In the genomic region with DNA sequence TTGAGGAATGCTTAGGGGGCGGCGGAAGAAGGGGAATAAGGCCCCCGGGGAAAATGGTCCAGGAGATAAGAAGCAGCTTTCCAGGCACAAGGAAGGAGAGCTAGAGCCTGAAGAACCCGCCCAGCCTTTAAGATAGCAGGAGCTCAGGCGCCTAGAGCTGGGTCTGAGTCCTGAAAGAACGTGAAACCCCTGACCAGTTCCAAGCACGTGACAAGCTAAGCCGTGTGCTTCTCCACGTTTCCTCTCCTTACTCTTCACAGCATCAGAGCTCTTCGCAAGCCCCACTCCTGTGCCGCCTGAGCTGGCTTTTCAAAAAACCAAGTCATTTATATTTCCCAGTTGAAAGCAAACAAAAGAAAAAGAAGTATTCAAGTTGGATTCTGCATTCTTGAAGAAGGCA, we compare ENCODE assay signal across 8 mouse cellular contexts. TPM values are rescaled to one million over a fixed set of nuclear protein-coding genes. Genes with fewer than 3 reads are reported as not detected.
A peak's percentile ranks its signal among the peaks of the same experiment; 100 is the strongest.
DNase-seq lines count a peak whose midpoint lies in the region; ATAC-seq and TF ChIP-seq lines count a peak whose summit lies in the region.

No protein-coding gene starts in this region.

- H3K9ac ChIP-seq in hindbrain, embryonic 12.5 days = peak overlapping the region; percentile 27; the same call in 1 of the 2 replicates
- 0 out of 2 replicates have a peak overlapping the region, but pooled peaks have one; percentile 1 for H3K9ac ChIP-seq in liver, embryonic 15.5 days

- peak overlapping the region; percentile 68 for H3K4me2 ChIP-seq in hindbrain, embryonic 12.5 days (replicated peaks)
- H3K4me2 ChIP-seq in liver, embryonic 15.5 days = peak overlapping the region; percentile 73

- peak; percentile 32 for TF ChIP-seq POLR2A in embryonic fibroblast, embryonic 13.5 days (IDR thresholded peaks at IDR 0.05; ENCODE audit: low read depth, low read length)
- no peak for TF ChIP-seq POLR2A in small intestine, adult 2 months (IDR thresholded peaks at IDR 0.05; ENCODE audit: low read depth, low read length)

- peaks cover 3% of the 10 kb centered on the region; the same call in 1 of the 2 replicates for H3K27me3 ChIP-seq in hindbrain, embryonic 12.5 days
- peaks cover 25% of the 10 kb centered on the region for H3K27me3 ChIP-seq in liver, embryonic 15.5 days
- H3K27me3 ChIP-seq in small intestine, adult 2 months (ENCODE audit: control insufficient read depth, insufficient read depth, low read length) = no peaks in the 10 kb centered on the region

- no peak for ATAC-seq in hindbrain, embryonic 12.5 days (ENCODE audit: low FRiP score)
- ATAC-seq in liver, embryonic 15.5 days (ENCODE audit: insufficient read depth) = no peak

- H3K36me3 ChIP-seq in hindbrain, embryonic 12.5 days = peaks cover 3% of the 10 kb centered on the region; the same call in 1 of the 2 replicates
- H3K36me3 ChIP-seq in liver, embryonic 15.5 days (replicated peaks) = no peaks in the 10 kb centered on the region
- H3K36me3 ChIP-seq in small intestine, adult 2 months (ENCODE audit: control insufficient read depth, insufficient read depth, low read length) = no peaks in the 10 kb centered on the region

- H3K4me3 ChIP-seq in embryonic fibroblast, embryonic 13.5 days (ENCODE audit: insufficient read depth, low read length) = peak overlapping the region; percentile 85
- H3K4me3 ChIP-seq in hindbrain, embryonic 12.5 days = peak overlapping the region; percentile 55
- peak overlapping the region; percentile 66 for H3K4me3 ChIP-seq in liver, embryonic 15.5 days (replicated peaks)
- peak overlapping the region; percentile 43 for H3K4me3 ChIP-seq in small intestine, adult 2 months (ENCODE audit: low read depth, low read length)

- TF ChIP-seq CTCF in embryonic fibroblast, embryonic 13.5 days (IDR thresholded peaks at IDR 0.05; ENCODE audit: borderline replicate concordance, insufficient read depth, low read length) = no peak
- TF ChIP-seq CTCF in small intestine, adult 2 months (IDR thresholded peaks at IDR 0.05; ENCODE audit: extremely low read depth, insufficient read length, insufficient replicate concordance, low read depth, low read length) = no peak

- peaks cover 10% of the 10 kb centered on the region for H3K4me1 ChIP-seq in embryonic fibroblast, embryonic 13.5 days (ENCODE audit: control insufficient read depth, insufficient read depth, low read length)
- peaks cover 7% of the 10 kb centered on the region for H3K4me1 ChIP-seq in hindbrain, embryonic 12.5 days
- H3K4me1 ChIP-seq in liver, embryonic 15.5 days (replicated peaks) = peaks cover 31% of the 10 kb centered on the region
- peaks cover 22% of the 10 kb centered on the region for H3K4me1 ChIP-seq in small intestine, adult 2 months (ENCODE audit: control insufficient read depth, insufficient read depth, insufficient read length, low read length)

- 1% methylated on average over 11 of the region's 11 CpGs for WGBS in hindbrain, embryonic 12.5 days
- 15% methylated on average over 11 of the region's 11 CpGs for WGBS in liver, embryonic 15.5 days (ENCODE audit: insufficient replicate concordance)
- 4% methylated on average over 11 of the region's 11 CpGs for WGBS in small intestine, adult 2 months

- peak; percentile 9 for DNase-seq in urinary bladder, postnatal 14 days (ENCODE audit: low spot score)
- no peak for DNase-seq in urinary bladder, postnatal 10 days (ENCODE audit: low spot score)
- DNase-seq in ovary, postnatal 14 days (ENCODE audit: low spot score) = no peak
- no peak for DNase-seq in layer of hippocampus, postnatal 14 days (ENCODE audit: low spot score in 2 of 2)

- H3K9me3 ChIP-seq in hindbrain, embryonic 12.5 days (replicated peaks) = peaks cover 11% of the 10 kb centered on the region
- H3K9me3 ChIP-seq in liver, embryonic 15.5 days (replicated peaks) = no peaks in the 10 kb centered on the region

- H3K27ac ChIP-seq in embryonic fibroblast, embryonic 13.5 days (ENCODE audit: insufficient read depth, low read length) = peak overlapping the region; percentile 5; the same call in 1 of the 2 replicates
- H3K27ac ChIP-seq in hindbrain, embryonic 12.5 days = no peak overlapping the region
- peak overlapping the region; percentile 51; the same call in 1 of the 2 replicates for H3K27ac ChIP-seq in liver, embryonic 15.5 days (replicated peaks)
- no peak overlapping the region for H3K27ac ChIP-seq in small intestine, adult 2 months (ENCODE audit: insufficient read depth, low read depth, low read length)

RNA-seq across cellular contexts. Expression of a gene that starts 1.1 kb away (rescaled TPM):
- polyA plus RNA-seq in embryonic fibroblast, embryonic 13.5 days (2011; ENCODE audit: insufficient read length, low read depth, missing spikeins) = 100 and 151 TPM in 2 replicates
- polyA plus RNA-seq in hindbrain, embryonic 12.5 days (2016; fragmentation: Nextera tagmentation; extraction: Ambion mirVana) = 24.4 and 28.2 TPM in 2 replicates
- polyA plus RNA-seq in liver, embryonic 15.5 days (2015; fragmentation: Nextera tagmentation; extraction: Ambion mirVana) = 20.5 and 22.3 TPM in 2 replicates
- polyA plus RNA-seq in small intestine, adult 2 months (2012; rRNA removed) = 4.2 and 6.1 TPM in 2 replicates
- 10 to 100 TPM; 41.6 to 42.1 TPM for total RNA-seq in layer of hippocampus, postnatal 14 days (2021)

RNA-seq across cellular contexts. Expression of a gene that starts 50.8 kb away (rescaled TPM):
- 27.4 and 30.8 TPM in 2 replicates for polyA plus RNA-seq in embryonic fibroblast, embryonic 13.5 days (2011; ENCODE audit: insufficient read length, low read depth, missing spikeins)
- 0.20 and 0.50 TPM in 2 replicates for polyA plus RNA-seq in hindbrain, embryonic 12.5 days (2016; fragmentation: Nextera tagmentation; extraction: Ambion mirVana)
- polyA plus RNA-seq in liver, embryonic 15.5 days (2015; fragmentation: Nextera tagmentation; extraction: Ambion mirVana) = 0.06 and 0.17 TPM in 2 replicates
- 10.3 and 27.8 TPM in 2 replicates for polyA plus RNA-seq in small intestine, adult 2 months (2012; rRNA removed)
- 10 to 100 TPM; 44.0 to 49.0 TPM for total RNA-seq in layer of hippocampus, postnatal 14 days (2021)

RNA-seq across cellular contexts. Expression of a gene that starts 52.0 kb away (rescaled TPM):
- polyA plus RNA-seq in embryonic fibroblast, embryonic 13.5 days (2011; ENCODE audit: insufficient read length, low read depth, missing spikeins) = 0.60 and 0.76 TPM in 2 replicates
- 0.27 and 0.67 TPM in 2 replicates for polyA plus RNA-seq in hindbrain, embryonic 12.5 days (2016; fragmentation: Nextera tagmentation; extraction: Ambion mirVana)
- polyA plus RNA-seq in liver, embryonic 15.5 days (2015; fragmentation: Nextera tagmentation; extraction: Ambion mirVana) = not detected in 2 replicates
- not detected in 2 replicates for polyA plus RNA-seq in small intestine, adult 2 months (2012; rRNA removed)
- under 1 TPM; 0.88 to 0.91 TPM for total RNA-seq in layer of hippocampus, postnatal 14 days (2021)

Comparison
In these comparisons a context has a peak if more than half of its experiments do, and no peak if none do; other contexts are left out.
1. H3K27ac ChIP-seq: peak in embryonic fibroblast, embryonic 13.5 days (single experiment) and liver, embryonic 15.5 days (single experiment); none in hindbrain, embryonic 12.5 days (single experiment) and small intestine, adult 2 months (single experiment).
2. Peak in every context shown above with its lines, with median percentiles within 50 percentile points of each other: H3K4me3 ChIP-seq.